Mouse (Mus musculus): ENCODE measurements around the gene Rab40c. TPM values are rescaled to one million over a fixed set of nuclear protein-coding genes. Genes with fewer than 3 reads are reported as not detected.

Rab40c gene
- polyA plus RNA-seq, 2 experiments, result 3.4 to 6.4 TPM

GRCm38 (mm10) chr17:25880196-25880910 lies 39.2 kb downstream of the Rab40c start, which contains the start of gene Wfikkn1:
Wfikkn1 (minus strand) TSS chr17:25880858.
- H3K36me3 ChIP-seq (replicated peaks; ENCODE audit: control insufficient read depth, insufficient read depth, low read depth), result peaks cover 5% of the 10 kb centered on the region; the same call in 1 of the 2 replicates
- H3K9me3 ChIP-seq (ENCODE audit: control insufficient read depth, low read length), result no peaks in the 10 kb centered on the region
- ATAC-seq (ENCODE audit: insufficient read depth) (peak; percentile 19), DNase-seq (ENCODE audit: low read depth in 3 of 3, low spot score in 3 of 3) (no peak)
- H3K9ac ChIP-seq (replicated peaks), result no peak within 1 kb of the TSS
- no peak within 1 kb of the TSS for H3K4me3 ChIP-seq (ENCODE audit: insufficient read depth in 1 of 2, low read depth in 2 of 2, low read length in 2 of 2)
- WGBS (ENCODE audit: insufficient replicate concordance), result 59% methylated on average over 5 of the region's 5 CpGs
- TF ChIP-seq EP300 (IDR thresholded peaks at IDR 0.05; ENCODE audit: low read depth), result no peak
- no peak for TF ChIP-seq CTCF (IDR thresholded peaks at IDR 0.05; ENCODE audit: low read depth)
- H3K4me2 ChIP-seq (ENCODE audit: low read depth), result no peak within 1 kb of the TSS
- no peaks in the 10 kb centered on the region for H3K27me3 ChIP-seq (ENCODE audit: control insufficient read depth, insufficient read depth, low read length)
- peaks cover 4 to 26% of the 10 kb centered on the region in 2 experiments for H3K4me1 ChIP-seq (replicated peaks; ENCODE audit: control insufficient read depth in 2 of 2, insufficient read depth in 2 of 2, low read length in 1 of 2)
- H3K27ac ChIP-seq, result no peak within 1 kb of the TSS

- H3K27ac ChIP-seq, result no peak overlapping the region
- no peak overlapping the region for H3K9ac ChIP-seq (replicated peaks)
- ATAC-seq (ENCODE audit: insufficient read depth) (no peak), DNase-seq (ENCODE audit: low read depth in 3 of 3, low spot score in 3 of 3) (no peak)
- H3K27me3 ChIP-seq (ENCODE audit: control insufficient read depth, insufficient read depth, low read length), result no peaks in the 10 kb centered on the region
- WGBS (ENCODE audit: insufficient replicate concordance), result 71% methylated on average over 8 of the region's 8 CpGs
- H3K4me3 ChIP-seq (ENCODE audit: insufficient read depth in 1 of 2, low read depth in 2 of 2, low read length in 2 of 2), result no peak overlapping the region
- no peaks in the 10 kb centered on the region for H3K9me3 ChIP-seq (ENCODE audit: control insufficient read depth, low read length)
- TF ChIP-seq CTCF (IDR thresholded peaks at IDR 0.05; ENCODE audit: low read depth), result no peak
- TF ChIP-seq EP300 (IDR thresholded peaks at IDR 0.05; ENCODE audit: low read depth), result no peak
- no peak overlapping the region for H3K4me2 ChIP-seq (ENCODE audit: low read depth)
- H3K4me1 ChIP-seq (replicated peaks; ENCODE audit: control insufficient read depth in 2 of 2, insufficient read depth in 2 of 2, low read length in 1 of 2), result peaks cover 4 to 26% of the 10 kb centered on the region in 2 experiments
- peaks cover 5% of the 10 kb centered on the region; the same call in 1 of the 2 replicates for H3K36me3 ChIP-seq (replicated peaks; ENCODE audit: control insufficient read depth, insufficient read depth, low read depth)
Observed at GRCm38 (mm10) chr17:25879750-25880149, 39.8 kb downstream of the Rab40c start.

DNA sequence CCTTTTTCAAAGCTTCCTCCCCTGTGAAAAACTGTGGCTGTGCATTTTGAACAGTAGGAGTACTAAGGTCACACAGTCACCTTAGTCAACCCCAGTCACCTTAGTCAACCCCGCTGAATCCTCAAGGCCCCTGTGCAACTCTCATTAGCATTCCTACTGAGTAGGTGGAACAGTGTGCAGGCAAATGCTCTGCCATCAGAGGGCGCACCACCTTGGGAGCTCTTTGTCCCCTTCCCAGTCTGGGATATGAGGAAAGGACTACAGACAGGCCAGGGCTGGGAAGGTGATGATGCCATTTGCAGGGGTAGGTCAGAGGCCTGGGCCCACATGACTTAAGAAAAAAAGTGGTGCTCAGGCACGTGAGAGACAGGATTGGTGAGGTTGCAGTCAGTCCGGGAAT lies 40.3 kb downstream of the Rab40c start:
- Histone ChIP-seq H3K27ac (no peak overlapping the region), H3K4me3 (ENCODE audit: insufficient read depth in 1 of 2, low read depth in 2 of 2, low read length in 2 of 2) (no peak overlapping the region), H3K9ac (replicated peaks) (no peak overlapping the region), H3K27me3 (ENCODE audit: control insufficient read depth, insufficient read depth, low read length) (no peaks in the 10 kb centered on the region), H3K9me3 (ENCODE audit: control insufficient read depth, low read length) (no peaks in the 10 kb centered on the region), H3K4me2 (ENCODE audit: low read depth) (no peak overlapping the region), H3K4me1 (replicated peaks; ENCODE audit: control insufficient read depth in 2 of 2, insufficient read depth in 2 of 2, low read length in 1 of 2) (peaks cover 4 to 28% of the 10 kb centered on the region in 2 experiments), H3K36me3 (replicated peaks; ENCODE audit: control insufficient read depth, insufficient read depth, low read depth) (peaks cover 5% of the 10 kb centered on the region; the same call in 1 of the 2 replicates)
- DNase-seq (ENCODE audit: low read depth in 3 of 3, low spot score in 3 of 3) (no peak), ATAC-seq (ENCODE audit: insufficient read depth) (no peak)
- TF ChIP-seq CTCF (IDR thresholded peaks at IDR 0.05; ENCODE audit: low read depth) (peak; percentile 74), EP300 (IDR thresholded peaks at IDR 0.05; ENCODE audit: low read depth) (no peak)
- 64% methylated on average over 4 of the region's 4 CpGs for WGBS (ENCODE audit: insufficient replicate concordance)

DNA sequence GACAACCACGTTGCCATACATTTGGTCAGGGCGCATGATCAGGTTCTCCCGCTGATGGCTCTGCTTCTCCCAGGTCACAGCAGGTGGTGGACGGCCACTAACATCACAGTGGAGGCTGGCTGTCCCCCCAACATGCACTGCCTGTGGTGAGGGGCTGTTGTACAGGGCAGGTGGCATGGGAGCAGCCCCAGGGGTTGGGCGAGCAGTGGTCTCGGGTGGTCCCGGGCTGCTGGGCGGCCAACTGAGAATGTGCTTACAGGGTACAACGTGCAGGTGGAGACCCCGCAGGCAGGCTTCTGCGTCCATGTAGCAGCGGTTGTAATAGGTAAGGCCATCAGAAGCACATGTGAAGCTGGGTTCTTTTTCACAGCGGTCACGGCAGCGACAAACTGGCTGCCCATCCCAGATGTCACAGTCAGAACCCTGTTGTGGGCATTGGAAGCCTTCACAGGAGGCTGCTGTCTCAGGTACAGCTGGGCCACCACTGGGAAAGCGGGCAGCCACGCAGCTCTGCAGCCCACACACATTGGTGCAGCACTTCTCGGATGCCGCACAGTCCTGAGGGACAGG lies 40.8 kb downstream of the Rab40c start:
- Histone ChIP-seq H3K36me3 (replicated peaks; ENCODE audit: control insufficient read depth, insufficient read depth, low read depth) (peaks cover 5% of the 10 kb centered on the region; the same call in 1 of the 2 replicates), H3K27ac (no peak overlapping the region), H3K4me3 (ENCODE audit: insufficient read depth in 1 of 2, low read depth in 2 of 2, low read length in 2 of 2) (no peak overlapping the region), H3K27me3 (ENCODE audit: control insufficient read depth, insufficient read depth, low read length) (no peaks in the 10 kb centered on the region), H3K9ac (replicated peaks) (no peak overlapping the region), H3K4me1 (replicated peaks; ENCODE audit: control insufficient read depth in 2 of 2, insufficient read depth in 2 of 2, low read length in 1 of 2) (peaks cover 4 to 33% of the 10 kb centered on the region in 2 experiments), H3K9me3 (ENCODE audit: control insufficient read depth, low read length) (no peaks in the 10 kb centered on the region), H3K4me2 (ENCODE audit: low read depth) (no peak overlapping the region)
- TF ChIP-seq EP300 (IDR thresholded peaks at IDR 0.05; ENCODE audit: low read depth) (no peak), CTCF (IDR thresholded peaks at IDR 0.05; ENCODE audit: low read depth) (no peak)
- DNase-seq (ENCODE audit: low read depth in 3 of 3, low spot score in 3 of 3) (no peak), ATAC-seq (ENCODE audit: insufficient read depth) (no peak)
- 85% methylated on average over 19 of the region's 19 CpGs for WGBS (ENCODE audit: insufficient replicate concordance)
